Mouse (Mus musculus): ENCODE results near the gene Slc34a1. TPM values are rescaled to one million over a fixed set of nuclear protein-coding genes. Genes with fewer than 3 reads are reported as not detected.
A peak's percentile ranks its signal among the peaks of the same experiment; 100 is the strongest.

Slc34a1 gene
- total and polyA plus RNA-seq, 3 experiments = 0.93 TPM; not detected in 2

GRCm38 (mm10) chr13:55449679-55450441 is 51.9 kb downstream of the Slc34a1 start:
- H3K27me3 ChIP-seq (ENCODE audit: insufficient read depth, low read length) = no peaks in the 10 kb centered on the region
- peaks cover 85% of the 10 kb centered on the region for H3K36me3 ChIP-seq (replicated peaks)
- H3K9me3 ChIP-seq (replicated peaks) = no peaks in the 10 kb centered on the region
- TF ChIP-seq TAL1 (conservative IDR thresholded peaks at IDR 0.05; ENCODE audit: low read depth, low read length) = no peak
- TF ChIP-seq CTCF (IDR thresholded peaks at IDR 0.05; ENCODE audit: low read depth, low read length) = no peak; the same call in 1 of the 2 replicates
- TF ChIP-seq GATA2 (IDR thresholded peaks at IDR 0.05; ENCODE audit: borderline replicate concordance, low read depth, low read length) = no peak
- TF ChIP-seq POLR2AphosphoS5 (IDR thresholded peaks at IDR 0.05; ENCODE audit: insufficient replicate concordance, low read depth, low read length) = no peak
- no peak for TF ChIP-seq GATA1 (IDR thresholded peaks at IDR 0.05; ENCODE audit: borderline replicate concordance, low read length)
- H3K4me3 ChIP-seq (ENCODE audit: low read depth, low read length) = peak overlapping the region; percentile 18; the same call in 1 of the 2 replicates
- ATAC-seq (ENCODE audit: extremely low read depth, insufficient number of reproducible peaks, low FRiP score, poor library complexity, severe bottlenecking) (no peak), DNase-seq (ENCODE audit: low spot score) (no peak)
- H3K4me1 ChIP-seq (ENCODE audit: insufficient read depth, low read depth, low read length) = peaks cover 53% of the 10 kb centered on the region

GRCm38 (mm10) chr13:55450511-55450980 is 52.6 kb downstream of the Slc34a1 start:
- Histone ChIP-seq H3K27me3 (ENCODE audit: insufficient read depth, low read length) (no peaks in the 10 kb centered on the region), H3K4me1 (ENCODE audit: insufficient read depth, low read depth, low read length) (peaks cover 51% of the 10 kb centered on the region), H3K36me3 (replicated peaks) (peaks cover 92% of the 10 kb centered on the region), H3K9me3 (replicated peaks) (no peaks in the 10 kb centered on the region), H3K4me3 (ENCODE audit: low read depth, low read length) (no peak overlapping the region)
- TF ChIP-seq CTCF (IDR thresholded peaks at IDR 0.05; ENCODE audit: low read depth, low read length) = no peak
- no peak for TF ChIP-seq GATA2 (IDR thresholded peaks at IDR 0.05; ENCODE audit: borderline replicate concordance, low read depth, low read length)
- TF ChIP-seq GATA1 (IDR thresholded peaks at IDR 0.05; ENCODE audit: borderline replicate concordance, low read length) = no peak
- TF ChIP-seq TAL1 (conservative IDR thresholded peaks at IDR 0.05; ENCODE audit: low read depth, low read length) = no peak
- TF ChIP-seq POLR2AphosphoS5 (IDR thresholded peaks at IDR 0.05; ENCODE audit: insufficient replicate concordance, low read depth, low read length) = no peak
- ATAC-seq (ENCODE audit: extremely low read depth, insufficient number of reproducible peaks, low FRiP score, poor library complexity, severe bottlenecking) = no peak
- DNase-seq (ENCODE audit: low spot score) = no peak

- TF ChIP-seq TAL1 (conservative IDR thresholded peaks at IDR 0.05; ENCODE audit: low read depth, low read length) = no peak
- TF ChIP-seq CTCF (IDR thresholded peaks at IDR 0.05; ENCODE audit: low read depth, low read length) = no peak
- TF ChIP-seq GATA1 (IDR thresholded peaks at IDR 0.05; ENCODE audit: borderline replicate concordance, low read length) = no peak
- no peak for TF ChIP-seq GATA2 (IDR thresholded peaks at IDR 0.05; ENCODE audit: borderline replicate concordance, low read depth, low read length)
- no peak for TF ChIP-seq POLR2AphosphoS5 (IDR thresholded peaks at IDR 0.05; ENCODE audit: insufficient replicate concordance, low read depth, low read length)
- H3K4me3 ChIP-seq (ENCODE audit: low read depth, low read length) = no peak overlapping the region
- DNase-seq (ENCODE audit: low spot score) = no peak
- peaks cover 99% of the 10 kb centered on the region for H3K36me3 ChIP-seq (replicated peaks)
- H3K4me1 ChIP-seq (ENCODE audit: insufficient read depth, low read depth, low read length) = peaks cover 46% of the 10 kb centered on the region
- ATAC-seq (ENCODE audit: extremely low read depth, insufficient number of reproducible peaks, low FRiP score, poor library complexity, severe bottlenecking) = no peak
- no peaks in the 10 kb centered on the region for H3K9me3 ChIP-seq (replicated peaks)
- no peaks in the 10 kb centered on the region for H3K27me3 ChIP-seq (ENCODE audit: insufficient read depth, low read length)
Observed at GRCm38 (mm10) chr13:55451296-55451695, 53.3 kb downstream of the Slc34a1 start.

GRCm38 (mm10) chr13:55451785-55452549 is 54.0 kb downstream of the Slc34a1 start:
- Histone ChIP-seq H3K4me3 (ENCODE audit: low read depth, low read length) (no peak overlapping the region), H3K27me3 (ENCODE audit: insufficient read depth, low read length) (no peaks in the 10 kb centered on the region), H3K36me3 (replicated peaks) (peaks cover 100% of the 10 kb centered on the region), H3K4me1 (ENCODE audit: insufficient read depth, low read depth, low read length) (peaks cover 39% of the 10 kb centered on the region), H3K9me3 (replicated peaks) (no peaks in the 10 kb centered on the region)
- TF ChIP-seq CTCF (IDR thresholded peaks at IDR 0.05; ENCODE audit: low read depth, low read length) (no peak), GATA2 (IDR thresholded peaks at IDR 0.05; ENCODE audit: borderline replicate concordance, low read depth, low read length) (no peak), TAL1 (conservative IDR thresholded peaks at IDR 0.05; ENCODE audit: low read depth, low read length) (no peak), GATA1 (IDR thresholded peaks at IDR 0.05; ENCODE audit: borderline replicate concordance, low read length) (no peak), POLR2AphosphoS5 (IDR thresholded peaks at IDR 0.05; ENCODE audit: insufficient replicate concordance, low read depth, low read length) (no peak)
- DNase-seq (ENCODE audit: low spot score) = no peak
- no peak for ATAC-seq (ENCODE audit: extremely low read depth, insufficient number of reproducible peaks, low FRiP score, poor library complexity, severe bottlenecking)

- ATAC-seq (ENCODE audit: extremely low read depth, insufficient number of reproducible peaks, low FRiP score, poor library complexity, severe bottlenecking) = no peak
- H3K27me3 ChIP-seq (ENCODE audit: insufficient read depth, low read length) = no peaks in the 10 kb centered on the region; the same call in 1 of the 2 replicates
Observed at GRCm38 (mm10) chr13:55462965-55463364, 65.0 kb downstream of the Slc34a1 start.

More at GRCm38 (mm10) chr13:55462965-55463364, 65.0 kb downstream of the Slc34a1 start:
- Histone ChIP-seq H3K36me3 (replicated peaks) (peaks cover 74% of the 10 kb centered on the region), H3K9me3 (replicated peaks) (no peaks in the 10 kb centered on the region), H3K4me3 (ENCODE audit: low read depth, low read length) (no peak overlapping the region), H3K4me1 (ENCODE audit: insufficient read depth, low read depth, low read length) (peaks cover 19% of the 10 kb centered on the region)
- DNase-seq (ENCODE audit: low spot score) = no peak
- TF ChIP-seq GATA1 (IDR thresholded peaks at IDR 0.05; ENCODE audit: borderline replicate concordance, low read length) (no peak), POLR2AphosphoS5 (IDR thresholded peaks at IDR 0.05; ENCODE audit: insufficient replicate concordance, low read depth, low read length) (no peak), TAL1 (conservative IDR thresholded peaks at IDR 0.05; ENCODE audit: low read depth, low read length) (no peak), GATA2 (IDR thresholded peaks at IDR 0.05; ENCODE audit: borderline replicate concordance, low read depth, low read length) (no peak), CTCF (IDR thresholded peaks at IDR 0.05; ENCODE audit: low read depth, low read length) (no peak)
